Mouse (Mus musculus) 3T3-L1 (cell line): ENCODE measurements around the gene Fbp2.

Source experiments
- DNase-seq: peaks from one replicate; pipeline ENCODE4 v3.0.0-alpha.2; 2015; ENCODE audit warnings: low read depth, low spot score

Gene Fbp2

GRCm38 (mm10) chr13:62857941-62858915, at the start of gene Fbp2:
Fbp2 (minus strand) TSS chr13:62858422.
- DNase-seq: no peak

GRCm38 (mm10) chr13:62907527-62908162, 49.4 kb upstream of the Fbp2 start:
- no peak for DNase-seq

- DNase-seq: no peak
These were observed 42.9 kb upstream of the Fbp2 start for GRCm38 (mm10) chr13:62901139-62901538.

- no peak for DNase-seq
These were observed 39.9 kb upstream of the Fbp2 start for GRCm38 (mm10) chr13:62897927-62898646.

- DNase-seq: no peak
These were observed 35.0 kb upstream of the Fbp2 start for GRCm38 (mm10) chr13:62893044-62893842.

GRCm38 (mm10) chr13:62889311-62889710, 31.1 kb upstream of the Fbp2 start:
- DNase-seq: no peak

GRCm38 (mm10) chr13:62887712-62888441, 29.7 kb upstream of the Fbp2 start, which contains the start of gene Fbp1:
Fbp1 (minus strand) TSS chr13:62888282.
- DNase-seq: no peak

- no peak for DNase-seq
These were observed 26.3 kb upstream of the Fbp2 start for GRCm38 (mm10) chr13:62884536-62884935.

- no peak for DNase-seq
These were observed 25.7 kb upstream of the Fbp2 start for GRCm38 (mm10) chr13:62883925-62884324.

- no peak for DNase-seq
These were observed 25.2 kb upstream of the Fbp2 start for GRCm38 (mm10) chr13:62883436-62883835.

GRCm38 (mm10) chr13:62882856-62883255, 24.6 kb upstream of the Fbp2 start:
- DNase-seq: no peak

- no peak for DNase-seq
These were observed 23.1 kb upstream of the Fbp2 start for GRCm38 (mm10) chr13:62881336-62881735.

GRCm38 (mm10) chr13:62879831-62880615, 21.8 kb upstream of the Fbp2 start:
- DNase-seq: no peak

- DNase-seq: no peak
These were observed 21.2 kb upstream of the Fbp2 start for GRCm38 (mm10) chr13:62879411-62879810.

- DNase-seq: no peak
These were observed 19.0 kb upstream of the Fbp2 start for GRCm38 (mm10) chr13:62877247-62877646.

GRCm38 (mm10) chr13:62876111-62876510, 17.9 kb upstream of the Fbp2 start:
- DNase-seq: no peak

- no peak for DNase-seq
These were observed 14.0 kb upstream of the Fbp2 start for GRCm38 (mm10) chr13:62872252-62872651.

GRCm38 (mm10) chr13:62870605-62871004, 12.4 kb upstream of the Fbp2 start:
- DNase-seq: no peak

GRCm38 (mm10) chr13:62866817-62867216, 8.6 kb upstream of the Fbp2 start:
- no peak for DNase-seq
